Mouse (Mus musculus) E14TG2a.4 (cell line): Measurements from ENCODE around the gene Ly6g6f.

Source experiments
- CTCF ChIP-seq: conservative IDR thresholded peaks from 2 replicates; pipeline ENCODE4 v1.5.1; 2014; ENCODE audit warnings: low read length
- NANOG ChIP-seq: IDR thresholded peaks from 2 replicates; pipeline ENCODE4 v1.6.1; 2014; ENCODE audit warnings: borderline replicate concordance, low read length, mixed read lengths
- POU5F1 ChIP-seq: IDR thresholded peaks from 2 replicates; pipeline ENCODE4 v1.6.1; 2014; ENCODE audit warnings: low read length, borderline replicate concordance

DNA sequence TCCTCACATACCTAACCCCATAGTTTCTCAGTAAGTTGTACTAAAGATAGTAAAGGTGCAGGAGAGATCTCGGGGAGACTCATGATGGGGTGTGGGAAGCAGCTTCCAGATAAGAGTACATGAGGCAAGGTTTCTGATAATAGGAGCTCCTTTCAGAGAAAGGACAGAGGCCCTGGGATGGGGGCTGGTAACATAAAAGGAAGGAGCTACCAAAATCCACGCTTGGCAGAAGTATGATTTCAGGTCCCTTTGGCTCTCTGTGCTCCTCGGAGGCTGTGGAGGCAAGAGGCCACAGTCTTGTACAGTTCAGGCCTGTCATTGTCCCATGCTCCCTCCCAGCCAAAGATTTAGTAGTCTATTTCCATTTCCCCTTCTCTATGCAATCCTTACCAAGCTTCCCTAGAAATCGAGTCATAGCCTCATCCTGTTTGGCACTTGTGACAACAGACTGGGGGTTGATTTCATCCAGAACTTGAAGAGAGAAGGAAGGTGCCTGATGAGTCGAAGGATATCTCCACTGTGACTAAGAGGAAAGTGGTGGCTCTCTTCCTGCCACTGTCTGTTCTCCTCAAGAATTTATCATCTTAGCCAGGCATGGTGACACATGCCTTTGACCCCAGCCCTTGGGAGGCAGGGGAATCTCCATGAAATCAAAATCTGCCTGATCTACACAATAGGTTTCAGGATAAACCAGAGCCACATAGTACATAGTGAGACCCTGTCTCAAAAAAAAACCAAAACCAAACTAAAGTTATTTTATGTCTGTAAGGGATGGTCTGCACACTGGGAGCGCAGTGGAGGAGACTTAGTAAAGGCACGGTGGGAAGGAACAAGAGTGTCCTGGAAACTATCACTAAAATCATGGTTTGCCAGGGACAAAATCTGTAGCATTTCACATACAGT is 40.3 kb downstream of the Ly6g6f start:
- TF ChIP-seq CTCF = no peak
- no peak for TF ChIP-seq NANOG
- no peak for TF ChIP-seq POU5F1
